Mouse (Mus musculus) ovary, postnatal 10 days (tissue): Measurements from ENCODE around the gene Vdr.
A peak's percentile ranks its signal among the peaks of the same experiment; 100 is the strongest.

Experiments used
- DNase-seq: peaks from one replicate; pipeline ENCODE4 v3.0.0; 2022; ENCODE audit warnings: low spot score

Vdr gene

DNA sequence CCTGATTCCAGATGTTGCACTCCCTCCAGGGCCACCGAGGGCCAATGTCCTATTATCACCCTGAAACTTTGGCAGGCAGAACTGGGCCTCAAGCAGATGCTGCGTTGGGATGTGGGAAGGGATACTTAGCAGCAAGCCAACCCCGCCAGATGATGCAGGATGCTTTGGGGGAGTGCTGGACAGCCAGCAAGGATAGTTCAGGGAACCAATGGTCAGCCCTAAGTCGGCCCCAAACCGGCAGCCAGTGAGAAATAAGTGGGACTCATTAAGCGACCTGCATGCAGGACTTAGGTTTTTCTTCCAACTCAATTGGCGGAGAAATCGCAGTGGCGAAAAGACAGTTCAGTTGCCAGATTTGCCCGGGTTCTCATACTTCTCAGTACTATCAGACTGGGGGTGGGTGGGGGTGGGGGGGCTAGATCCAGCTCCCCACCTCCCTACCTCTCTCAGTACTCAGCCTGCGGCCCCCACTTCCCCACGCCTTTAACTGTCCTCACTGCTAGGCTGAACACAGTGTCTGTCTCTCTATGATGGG lies 80.1 kb downstream of the Vdr start:
- DNase-seq, result no peak

GRCm38 (mm10) chr15:97829432-97829831 lies 81.0 kb downstream of the Vdr start:
- no peak for DNase-seq

- DNase-seq, result no peak
Measured at GRCm38 (mm10) chr15:97828901-97829338, 81.5 kb downstream of the Vdr start.

DNA sequence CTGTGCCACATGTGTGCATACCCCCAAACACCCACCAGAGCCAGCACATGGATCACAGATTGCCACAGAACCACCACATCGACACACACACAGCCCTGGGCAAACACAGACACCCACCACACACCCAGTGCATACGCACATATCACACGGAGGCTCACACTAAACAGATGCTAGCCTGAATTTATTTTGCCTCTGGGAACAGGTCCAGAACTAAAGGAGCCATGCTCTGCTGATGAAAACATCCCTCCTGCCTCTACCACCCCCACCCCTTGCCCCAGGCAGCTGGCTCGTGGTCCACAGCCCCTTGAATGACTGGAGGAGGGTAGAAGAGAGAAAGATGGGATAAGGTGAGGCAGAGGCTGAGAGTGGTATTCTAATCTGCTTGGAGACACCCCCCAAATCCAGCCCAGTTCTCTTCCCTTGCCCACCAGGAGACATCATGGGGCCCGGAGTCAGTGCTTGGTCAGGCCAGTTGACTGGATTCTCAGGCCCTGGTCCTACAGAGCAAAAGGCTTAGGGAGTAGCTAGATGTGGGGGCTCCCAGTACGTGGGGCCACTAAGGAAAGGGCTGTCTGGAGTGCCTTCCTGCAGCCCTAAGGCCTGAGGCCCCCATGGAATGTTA lies 82.1 kb downstream of the Vdr start:
- no peak for DNase-seq

GRCm38 (mm10) chr15:97827401-97827800 lies 83.0 kb downstream of the Vdr start:
- no peak for DNase-seq

DNA sequence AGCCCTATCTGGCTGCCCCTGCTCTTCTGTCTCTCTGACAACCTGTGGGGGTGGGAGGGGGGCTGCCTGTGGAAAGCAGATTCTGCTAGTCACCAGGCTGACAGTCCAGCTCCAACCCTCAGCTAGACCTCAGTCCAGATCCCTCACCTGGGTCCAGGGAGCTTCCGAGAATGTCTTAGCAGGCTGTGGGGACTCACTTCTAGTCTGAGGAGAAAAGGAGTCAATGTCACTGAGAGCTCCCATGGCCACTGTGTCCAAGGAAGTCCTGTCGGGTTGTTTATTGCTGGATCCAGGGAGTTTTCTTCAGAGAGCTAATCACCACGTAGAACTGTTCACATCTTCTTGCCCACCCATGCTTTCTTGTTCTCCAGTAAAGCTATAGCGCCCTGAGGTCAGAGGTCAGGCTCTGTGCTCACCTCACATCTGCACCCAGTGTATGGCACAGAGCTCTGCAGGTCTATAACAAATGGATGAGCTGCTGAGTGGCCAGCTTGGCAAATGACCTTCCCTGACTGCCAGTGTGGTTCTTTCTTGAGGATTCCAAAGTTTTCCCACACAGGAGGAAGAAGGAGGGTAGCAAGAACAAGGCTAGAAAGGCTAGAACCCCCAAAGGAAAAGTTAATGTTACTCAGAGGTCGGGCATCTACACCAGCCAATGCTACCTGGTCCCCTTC lies 83.7 kb downstream of the Vdr start:
- DNase-seq, result no peak

DNA sequence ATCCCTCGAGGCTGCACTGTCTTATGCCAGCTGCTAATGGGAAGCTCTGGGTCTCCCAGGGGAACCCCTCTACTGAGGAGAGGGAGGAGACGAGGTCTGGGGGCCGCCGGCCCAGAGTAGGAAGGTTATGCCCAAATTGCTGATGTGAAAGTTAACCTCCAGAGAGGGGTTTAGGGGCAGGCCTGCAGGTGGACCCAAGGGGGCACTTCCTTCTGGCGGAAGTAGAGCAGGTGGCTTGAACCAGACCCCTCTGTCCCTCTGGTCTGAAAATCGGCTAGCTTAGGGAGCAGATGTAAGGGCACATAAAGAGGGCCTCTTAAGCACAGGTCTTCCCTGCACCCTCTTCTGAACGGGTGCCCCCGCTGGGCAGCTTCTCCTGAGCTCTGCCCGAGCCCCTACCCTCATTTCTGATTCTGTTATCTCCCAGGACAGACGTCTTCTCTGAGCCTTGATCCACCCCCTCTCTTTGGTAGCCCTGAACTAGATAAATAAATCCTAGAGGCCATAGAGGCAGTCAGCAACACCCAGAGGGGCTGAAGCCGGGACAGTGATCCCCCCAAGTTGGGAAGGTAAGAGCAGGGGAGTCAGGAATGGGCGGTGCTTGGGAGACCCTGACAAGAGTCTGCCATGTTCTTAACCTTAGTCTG lies 84.4 kb downstream of the Vdr start:
- DNase-seq, result no peak

DNA sequence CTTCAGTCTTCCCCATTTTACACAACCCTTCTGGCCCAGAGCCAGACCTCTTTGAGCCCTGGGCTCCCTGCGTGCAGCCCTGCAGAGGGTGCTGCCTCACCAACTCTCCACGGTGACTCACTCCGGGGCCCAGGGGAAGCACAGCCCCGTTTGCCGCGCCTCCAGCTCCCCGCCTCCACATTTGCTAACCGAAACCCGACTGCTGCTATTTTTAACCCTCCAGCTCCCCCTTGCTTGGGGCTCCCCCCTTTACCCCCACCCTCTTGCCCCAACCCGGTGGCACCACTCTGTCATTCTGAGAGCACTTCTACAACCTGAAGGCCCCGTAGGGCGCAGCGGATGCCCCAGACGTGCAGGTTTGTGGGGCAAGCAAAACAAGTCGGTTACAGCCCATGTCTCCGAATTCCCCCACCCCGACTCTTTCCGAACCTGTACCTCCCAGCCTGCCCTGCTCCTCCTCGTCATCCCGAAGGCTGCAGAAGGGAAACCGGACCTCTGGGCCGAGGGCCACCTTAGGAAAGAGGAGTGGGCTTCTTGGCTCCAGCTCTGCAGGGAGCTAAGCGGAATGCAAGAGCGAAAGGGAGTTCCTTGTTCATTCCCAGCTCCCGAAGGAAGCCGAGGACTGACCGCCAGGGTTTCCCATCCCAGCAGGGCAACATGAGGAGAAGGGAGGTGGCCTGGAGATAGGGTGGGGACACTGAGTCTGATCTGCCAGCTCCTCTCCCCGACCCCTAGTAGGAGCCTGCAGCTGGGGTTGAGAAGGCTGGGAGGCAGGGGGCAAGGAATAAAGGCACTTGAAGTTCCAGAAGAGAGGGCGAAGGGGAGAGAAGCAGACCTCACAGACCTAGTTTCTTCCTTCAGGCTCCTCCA lies 85.1 kb downstream of the Vdr start:
- DNase-seq, result peak; percentile 63

GRCm38 (mm10) chr15:97824042-97824441 lies 86.4 kb downstream of the Vdr start:
- no peak for DNase-seq

- no peak for DNase-seq
Measured at GRCm38 (mm10) chr15:97823479-97823878, 87.0 kb downstream of the Vdr start.

DNA sequence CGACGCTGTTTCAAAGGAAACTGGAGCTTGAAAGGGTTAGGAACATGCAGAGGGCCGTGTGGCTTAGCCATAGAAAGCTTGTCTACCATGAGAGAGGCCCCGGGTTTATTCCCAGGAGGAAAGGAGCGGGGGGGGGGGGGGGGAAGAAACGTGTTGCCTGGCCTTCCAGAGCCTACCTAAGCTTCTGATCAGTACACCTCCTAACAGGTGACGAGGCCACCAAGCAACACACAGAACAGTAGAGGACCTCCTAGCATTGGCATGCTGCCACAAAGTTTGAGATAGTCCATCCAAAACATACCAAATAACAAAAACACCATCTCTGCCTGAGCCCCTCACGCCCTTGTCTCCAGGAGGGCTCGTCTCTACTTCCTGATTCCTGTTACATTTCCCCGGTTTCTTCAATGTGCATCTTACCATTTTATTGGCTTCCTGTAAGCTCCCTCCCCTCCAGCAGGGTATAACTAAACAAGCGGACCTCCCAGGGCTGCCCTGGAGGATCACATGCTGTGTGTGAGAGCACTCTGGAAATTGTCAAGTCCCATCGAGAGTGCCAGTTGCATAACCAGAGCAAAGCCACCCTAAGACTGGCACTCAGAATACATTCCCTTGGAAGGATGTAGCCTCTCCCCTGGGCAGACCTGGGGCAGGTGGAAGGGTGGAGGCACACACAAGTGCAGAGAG lies 87.7 kb downstream of the Vdr start:
- DNase-seq, result no peak

DNA sequence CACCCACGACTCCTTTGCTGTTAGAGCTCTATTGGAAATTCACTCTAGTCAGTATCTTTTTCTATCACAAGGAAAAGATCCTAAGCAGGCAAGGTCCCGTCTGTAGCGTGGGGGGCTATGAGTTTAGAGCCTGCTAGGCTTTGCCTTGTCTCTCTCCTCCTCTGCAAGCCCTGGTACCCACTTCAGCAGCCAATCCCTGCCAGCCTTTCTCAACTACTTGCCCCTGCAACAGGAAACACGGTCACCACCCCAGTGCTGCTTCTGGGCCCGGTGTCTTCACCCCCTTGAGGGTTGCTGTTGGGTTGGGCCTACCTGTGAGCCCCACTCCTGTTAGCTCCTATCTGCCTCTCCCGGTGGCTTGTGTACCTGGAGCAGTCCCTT lies 88.5 kb downstream of the Vdr start:
- no peak for DNase-seq

GRCm38 (mm10) chr15:97821321-97821982 lies 89.0 kb downstream of the Vdr start:
- no peak for DNase-seq

DNA sequence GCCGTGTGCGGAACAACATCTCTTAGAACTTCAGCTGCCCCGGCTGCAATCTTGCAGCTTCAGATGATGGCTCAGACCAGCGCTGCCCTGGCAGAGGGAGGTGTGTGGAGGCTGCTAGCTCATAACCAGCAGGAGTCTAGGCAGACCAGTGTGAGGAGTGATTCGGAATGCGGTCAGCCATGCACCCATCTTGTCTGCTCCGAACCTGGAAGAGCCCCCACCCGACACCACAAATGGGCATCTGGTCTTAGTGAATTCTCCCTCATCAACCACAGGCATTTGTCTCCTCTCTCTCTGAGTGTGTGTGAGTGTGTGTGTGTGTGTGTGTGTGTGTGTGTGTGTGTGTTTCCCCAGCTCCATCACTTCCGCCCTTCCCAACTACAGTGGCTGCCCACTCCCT lies 90.5 kb downstream of the Vdr start:
- DNase-seq, result no peak

DNA sequence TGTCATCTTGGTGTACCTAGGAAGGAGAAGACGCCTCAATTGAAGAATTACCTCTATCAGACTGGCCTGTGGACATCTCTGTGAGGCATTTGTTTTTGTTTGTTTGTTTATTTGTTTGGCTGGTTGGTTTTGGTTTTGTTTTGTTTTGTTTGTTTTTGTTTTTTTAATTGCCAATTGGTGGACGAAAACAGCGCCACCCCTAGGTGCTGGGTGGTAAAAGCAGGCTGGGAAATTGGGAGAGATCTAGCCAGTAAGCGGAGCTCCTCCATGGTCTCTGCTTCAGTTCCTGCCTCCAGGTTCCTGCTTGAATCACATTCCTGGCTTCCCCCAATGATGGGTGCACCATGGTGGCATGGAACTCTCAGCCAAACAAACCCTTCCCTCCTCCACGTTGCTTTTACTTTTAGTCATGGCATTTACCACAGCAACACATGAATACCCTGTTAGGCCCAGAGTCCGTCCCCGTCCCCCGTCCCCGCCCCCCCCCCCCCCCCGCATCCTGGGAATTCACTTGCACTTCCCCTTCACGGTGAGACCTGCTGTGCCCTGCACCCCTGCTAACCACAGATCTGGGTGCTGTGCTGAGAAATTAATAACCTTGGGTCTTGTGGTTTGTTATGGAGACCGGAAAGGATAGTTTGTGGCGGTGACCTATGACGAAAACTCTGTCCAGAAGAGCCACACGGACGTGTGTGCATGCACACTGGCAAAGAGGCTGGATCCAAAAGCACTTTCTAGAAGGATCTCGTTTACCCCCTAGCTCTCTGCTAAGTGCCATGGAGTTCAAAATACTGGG lies 94.0 kb downstream of the Vdr start:
- no peak for DNase-seq

DNA sequence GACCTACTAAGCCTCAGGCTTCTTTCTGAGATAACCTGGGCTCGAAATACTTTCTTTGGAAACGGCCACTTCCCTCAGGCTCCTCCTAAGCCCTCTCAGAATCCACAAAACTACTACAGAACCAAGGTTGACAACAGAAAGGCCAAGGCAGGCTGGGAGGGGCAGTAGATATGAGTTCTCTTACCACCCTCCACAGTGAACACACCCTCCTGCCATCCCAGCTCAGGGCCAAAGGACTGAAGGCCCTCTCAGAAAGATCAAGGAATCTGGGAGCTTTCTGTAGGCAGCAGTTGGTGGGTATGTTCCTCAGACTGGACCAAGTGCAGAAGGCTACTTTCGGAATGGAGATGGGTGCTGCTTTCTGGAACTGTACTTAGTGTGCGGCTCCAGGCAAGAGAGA lies 95.2 kb downstream of the Vdr start:
- no peak for DNase-seq

DNA sequence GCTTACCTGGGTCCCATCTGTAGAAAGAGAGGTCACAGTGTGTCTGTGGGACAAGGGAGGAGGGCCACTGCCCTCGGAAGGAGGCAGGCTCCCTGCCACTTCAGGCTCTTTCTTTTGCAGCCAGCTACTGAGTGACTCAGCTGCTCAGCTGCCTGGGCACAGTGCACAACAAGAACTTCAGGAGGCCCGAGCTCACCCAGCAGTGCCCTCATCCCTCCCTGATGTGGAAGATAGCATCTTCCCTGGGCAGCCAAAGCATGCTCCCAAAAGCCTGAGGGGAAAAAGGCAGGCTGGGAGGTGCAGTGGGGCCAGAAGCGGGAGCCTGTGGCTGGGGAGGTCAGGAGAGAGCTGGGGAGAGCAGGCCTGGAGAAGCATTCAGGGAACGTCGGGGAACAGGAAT lies 95.7 kb downstream of the Vdr start:
- DNase-seq, result no peak

- no peak for DNase-seq
Measured at GRCm38 (mm10) chr15:97813452-97814204, 96.8 kb downstream of the Vdr start.

- no peak for DNase-seq
Measured at GRCm38 (mm10) chr15:97812875-97813274, 97.6 kb downstream of the Vdr start.

- no peak for DNase-seq
Measured at GRCm38 (mm10) chr15:97812126-97812525, 98.3 kb downstream of the Vdr start.
